Mouse (Mus musculus) cortical plate, adult 2 months (tissue): ENCODE measurements around the gene Tm2d3.

Experiments
- CTCF ChIP-seq: fragments of 200-500 bp; IDR thresholded peaks from 2 replicates; pipeline ENCODE4 v1.5.1; 2011; ENCODE audit warnings: mild to moderate bottlenecking, control low read depth, low read length; ENCODE audit not compliant: insufficient read depth; ENCODE audit errors: extremely low read depth
- POLR2A ChIP-seq: fragments of 200-500 bp; IDR thresholded peaks from 2 replicates; pipeline ENCODE4 v1.6.1; 2011; ENCODE audit warnings: mild to moderate bottlenecking, low read length, control low read depth; ENCODE audit not compliant: insufficient read depth; ENCODE audit errors: extremely low read depth

GRCm38 (mm10) chr7:65678900-65679595, 11.9 kb upstream of the Tm2d3 start:
- TF ChIP-seq CTCF (no peak), POLR2A (no peak)
